Mouse (Mus musculus): ENCODE measurements around the gene Tiam2.
A peak's percentile ranks its signal among the peaks of the same experiment; 100 is the strongest.

Gene Tiam2

GRCm38 (mm10) chr17:3557331-3558311, 231.2 kb downstream of the Tiam2 start, which contains the start of gene Tfb1m:
Tfb1m (minus strand) TSS chr17:3557781.
- peak; percentile 96 to 97 for DNase-seq (ENCODE audit: low spot score in 2 of 2)

- DNase-seq (ENCODE audit: low spot score in 2 of 2): no peak
Measured at GRCm38 (mm10) chr17:3558356-3558870, 232.0 kb downstream of the Tiam2 start.

- no peak for DNase-seq (ENCODE audit: low spot score in 2 of 2)
Measured at GRCm38 (mm10) chr17:3560534-3560933, 234.2 kb downstream of the Tiam2 start.

GRCm38 (mm10) chr17:3562405-3562804, 236.0 kb downstream of the Tiam2 start:
- DNase-seq (ENCODE audit: low spot score in 2 of 2): peak in 1 of 2 experiments; percentile 45

GRCm38 (mm10) chr17:3570876-3571275, 244.5 kb downstream of the Tiam2 start:
- peak in 1 of 2 experiments; percentile 37 for DNase-seq (ENCODE audit: low spot score in 2 of 2)

All from thymus, postnatal 10 days (tissue).